Mouse (Mus musculus) lung, postnatal 14 days (tissue): ENCODE data around the gene Aes.
A peak's percentile ranks its signal among the peaks of the same experiment; 100 is the strongest.

Source experiments
- DNase-seq: peaks from one replicate; pipeline ENCODE4 v3.0.0; 2021

Gene Aes

DNA sequence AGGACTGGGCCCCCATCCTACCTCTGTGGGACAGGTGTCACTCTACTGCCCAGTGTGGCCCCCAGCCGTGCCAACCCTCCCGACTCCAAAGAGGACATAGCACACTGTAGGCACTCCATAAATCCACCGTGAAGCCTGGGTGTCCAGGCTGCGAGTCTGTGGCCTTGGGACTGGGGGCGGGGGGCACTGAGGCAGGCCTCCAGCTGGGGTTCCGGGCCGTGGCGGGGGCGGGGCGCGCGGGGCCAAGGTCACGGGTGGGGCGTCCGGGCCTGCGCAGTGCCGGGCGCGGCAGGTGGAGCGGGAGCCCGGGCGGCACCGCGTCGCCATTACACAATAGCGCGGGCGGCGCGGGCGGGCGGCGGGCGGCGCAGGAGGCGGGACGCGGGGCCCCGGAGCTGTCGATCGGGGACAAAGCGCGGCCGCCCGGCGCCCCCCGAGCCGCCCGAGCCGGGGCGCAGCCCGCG lies at the start of gene Aes:
Gene Aes, plus strand, starts transcription at position 326 of the 464 bp plus-strand sequence.
- peak; percentile 85 for DNase-seq

GRCm38 (mm10) chr10:81510246-81510810 lies 49.0 kb upstream of the Aes start:
- DNase-seq: no peak

- DNase-seq: no peak
Measured at GRCm38 (mm10) chr10:81513798-81514197, 45.5 kb upstream of the Aes start.

GRCm38 (mm10) chr10:81517227-81517626 lies 42.1 kb upstream of the Aes start:
- no peak for DNase-seq

GRCm38 (mm10) chr10:81518546-81518945 lies 40.7 kb upstream of the Aes start:
- peak; percentile 80 for DNase-seq

- DNase-seq: no peak
Measured at GRCm38 (mm10) chr10:81519227-81519977, 39.9 kb upstream of the Aes start.

- DNase-seq: no peak
Measured at GRCm38 (mm10) chr10:81519978-81520365, 39.3 kb upstream of the Aes start.

GRCm38 (mm10) chr10:81523142-81523541 lies 36.1 kb upstream of the Aes start:
- DNase-seq: no peak

- DNase-seq: no peak
Measured at GRCm38 (mm10) chr10:81523570-81523969, 35.7 kb upstream of the Aes start.

GRCm38 (mm10) chr10:81524051-81524605 lies 35.2 kb upstream of the Aes start, which contains the start of gene Gna15:
TSS of gene Gna15 (minus strand) at chr10:81524225.
- no peak for DNase-seq

- no peak for DNase-seq
Measured at GRCm38 (mm10) chr10:81525017-81525694, 34.1 kb upstream of the Aes start.

DNA sequence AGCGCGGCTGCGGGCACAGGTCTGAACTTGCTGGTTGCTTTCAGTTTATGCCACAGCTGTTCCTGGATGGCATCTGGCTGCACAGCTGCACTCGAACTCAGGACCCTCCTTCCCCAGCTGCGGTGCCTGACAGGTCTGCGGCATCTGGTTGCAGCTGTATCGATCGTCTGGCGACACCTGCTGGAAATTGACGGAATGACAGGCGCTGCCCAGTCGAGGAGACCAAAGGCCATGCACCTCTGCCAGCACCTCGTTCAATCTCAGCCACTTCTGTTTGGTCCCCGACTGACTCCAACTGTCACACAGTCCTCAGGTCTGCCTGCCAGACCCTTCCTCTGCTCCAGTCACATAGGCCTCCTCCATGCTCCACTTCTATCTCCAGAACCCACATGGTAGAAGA lies 32.5 kb upstream of the Aes start:
- peak; percentile 91 for DNase-seq

GRCm38 (mm10) chr10:81534826-81535225 lies 24.5 kb upstream of the Aes start:
- DNase-seq: no peak

- no peak for DNase-seq
Measured at GRCm38 (mm10) chr10:81536734-81537133, 22.6 kb upstream of the Aes start.

- no peak for DNase-seq
Measured at GRCm38 (mm10) chr10:81537429-81537828, 21.9 kb upstream of the Aes start.

DNA sequence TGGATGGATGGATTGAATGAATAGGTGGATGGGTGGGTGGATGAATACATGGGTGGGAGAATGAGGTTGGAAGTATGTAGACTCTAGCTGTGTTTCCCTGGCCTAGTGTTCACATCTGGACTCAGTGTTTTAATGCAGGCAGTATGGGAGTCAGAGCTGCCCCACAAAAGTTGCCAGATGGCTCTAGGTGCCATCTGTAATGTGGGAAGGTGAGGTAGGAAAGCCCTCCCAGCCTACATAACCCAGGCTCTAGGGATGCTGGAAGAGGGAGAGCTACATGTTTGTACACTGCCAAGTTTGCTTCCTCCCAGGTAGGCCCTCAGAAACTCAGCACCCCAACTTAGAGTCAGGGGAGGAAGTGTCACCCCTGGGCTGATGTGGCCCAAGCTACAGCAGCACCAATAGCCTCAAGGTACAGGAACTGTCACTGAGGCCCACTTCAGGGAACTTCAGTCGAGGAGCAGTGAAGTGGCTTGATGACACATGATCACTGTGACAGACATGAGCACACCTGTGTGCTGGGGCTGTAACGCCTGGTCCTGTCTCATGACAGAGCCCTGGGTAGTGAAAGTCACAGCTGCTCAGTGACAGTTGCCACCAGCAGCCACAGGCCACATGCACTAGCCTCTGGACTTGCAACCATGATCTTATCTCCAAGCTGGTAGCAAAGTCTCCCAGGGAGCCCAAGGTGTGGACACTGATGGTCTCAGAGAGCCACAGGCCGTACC lies 20.8 kb upstream of the Aes start:
- no peak for DNase-seq

- no peak for DNase-seq
Measured at GRCm38 (mm10) chr10:81541363-81541762, 17.9 kb upstream of the Aes start.

GRCm38 (mm10) chr10:81541803-81542202 lies 17.5 kb upstream of the Aes start:
- DNase-seq: peak; percentile 70

- no peak for DNase-seq
Measured at GRCm38 (mm10) chr10:81542727-81543460, 16.4 kb upstream of the Aes start.

- DNase-seq: no peak
Measured at GRCm38 (mm10) chr10:81543633-81544032, 15.7 kb upstream of the Aes start.

- DNase-seq: no peak
Measured at GRCm38 (mm10) chr10:81544296-81545160, 14.8 kb upstream of the Aes start.
